Mouse (Mus musculus): Measurements from ENCODE around the gene Il4i1. TPM values are rescaled to one million over a fixed set of nuclear protein-coding genes. Genes with fewer than 3 reads are reported as not detected.

The Il4i1 gene
- 1 to 10 TPM; 1.3 to 1.8 TPM for total RNA-seq (2021)

DNA sequence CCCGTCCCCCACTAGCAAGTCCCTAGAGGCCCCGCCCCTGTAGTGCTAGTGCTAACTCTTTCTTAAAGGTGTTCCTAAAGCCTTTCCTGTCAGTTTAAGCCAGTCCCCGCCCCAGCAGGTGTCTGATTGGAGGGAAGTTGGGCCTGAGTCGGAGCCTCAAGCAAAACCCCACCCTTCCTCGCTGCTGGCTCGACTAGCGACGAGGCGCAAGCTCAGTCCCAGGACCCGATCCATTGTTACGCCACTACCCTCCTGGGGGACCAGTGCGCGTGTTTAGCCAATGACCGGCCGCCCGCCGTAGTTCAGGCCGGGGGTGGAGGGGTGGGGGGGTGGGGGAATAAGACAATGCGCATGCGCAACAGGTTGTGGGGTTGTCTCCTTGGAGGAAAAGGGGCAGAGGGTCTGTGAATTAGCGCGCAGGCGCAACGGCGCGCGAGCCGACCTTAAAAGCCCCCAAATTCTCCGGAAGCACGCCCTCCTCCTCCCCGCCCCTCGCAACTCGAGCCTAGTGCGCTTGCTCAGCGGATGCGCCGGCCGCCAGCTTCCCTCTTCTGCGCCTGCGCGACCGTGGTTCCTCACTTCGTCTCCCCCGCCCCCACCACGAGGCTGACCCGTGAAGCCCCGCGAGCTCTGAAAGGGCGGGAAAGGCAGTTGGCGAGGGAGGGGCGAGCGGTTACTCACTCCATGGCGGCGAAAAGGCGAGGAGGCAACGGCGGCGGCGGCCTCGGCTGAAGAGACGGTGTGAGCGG is at the start of gene Il4i1, which contains the start of gene Nup62:
Il4i1 (plus strand) TSS at position 667 of the 749 bp plus-strand sequence.
Nup62 (plus strand) TSS at position 368 of the 749 bp plus-strand sequence.
- peak; percentile 99 to 100 for DNase-seq
- intact Hi-C loops (cut with DNase I): loop anchor here (2.0 kb wide), 2 partner anchors 33 to 67 kb away; partner anchors contain the start of genes Akt1s1, Tbc1d17 and Vrk3

- DNase-seq: no peak
- intact Hi-C loops (cut with DNase I): no loop called here
Observed at GRCm38 (mm10) chr7:44768129-44768528, 48.1 kb upstream of the Il4i1 start.

DNA sequence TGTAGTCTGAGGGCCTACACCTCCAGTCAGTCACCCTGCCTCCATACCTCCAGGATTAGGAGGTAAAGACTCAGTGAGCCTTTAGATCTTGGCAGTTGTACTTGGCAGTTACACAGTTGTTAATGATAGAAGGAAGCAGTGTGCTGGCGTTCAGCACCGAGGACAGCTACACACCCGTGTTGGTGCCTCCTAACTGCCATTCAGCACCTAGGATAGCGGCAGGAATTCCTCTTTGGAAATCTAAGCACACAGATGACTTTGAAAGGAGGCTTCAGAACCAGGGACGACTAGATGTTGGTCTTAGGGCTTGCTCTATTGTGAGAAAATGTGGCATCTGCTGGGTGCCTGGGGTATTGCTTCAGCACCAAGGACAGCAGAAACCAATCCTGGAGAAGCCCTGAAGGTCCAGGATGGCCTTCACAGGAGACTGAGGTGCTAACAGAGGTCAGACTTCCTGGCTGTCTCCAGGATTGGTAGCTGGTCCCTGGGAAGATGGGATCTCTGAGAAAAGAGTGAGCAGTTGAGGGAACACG is 46.1 kb upstream of the Il4i1 start:
- intact Hi-C loops (cut with DNase I): loop anchor here (5.0 kb wide), 1 partner anchor 42 kb away; no protein-coding TSS in a partner anchor
- peak; percentile 85 to 91 for DNase-seq

- intact Hi-C loops (cut with DNase I): loop anchor here (5.0 kb wide), 1 partner anchor 40 kb away; no protein-coding TSS in a partner anchor
- no peak for DNase-seq
Observed at GRCm38 (mm10) chr7:44772591-44773204, 43.5 kb upstream of the Il4i1 start.

- intact Hi-C loops (cut with DNase I): no loop called here
- no peak for DNase-seq
Observed at GRCm38 (mm10) chr7:44776849-44777498, 39.2 kb upstream of the Il4i1 start.

GRCm38 (mm10) chr7:44780101-44780500 is 36.1 kb upstream of the Il4i1 start:
- intact Hi-C loops (cut with DNase I): no loop called here
- DNase-seq: no peak

DNA sequence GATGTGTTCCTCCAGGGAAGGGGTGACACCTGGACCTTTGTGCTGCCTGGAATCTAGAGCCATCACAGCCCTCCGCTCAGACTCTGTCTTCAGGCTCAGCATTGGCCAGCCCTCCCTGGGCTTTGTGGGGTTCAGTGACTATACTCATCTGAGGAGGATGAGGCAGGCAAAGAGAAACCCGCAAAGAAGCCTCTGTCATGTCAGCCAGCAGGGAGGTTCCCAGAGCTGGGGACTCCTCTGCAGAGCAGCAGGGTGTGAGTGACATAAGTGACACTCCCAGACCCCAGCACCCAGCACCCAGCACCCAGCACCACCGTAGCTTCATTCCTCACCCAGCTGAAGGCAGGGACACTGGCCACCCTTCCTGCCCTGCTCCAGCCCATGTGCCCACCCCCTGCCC is 26.7 kb upstream of the Il4i1 start:
- intact Hi-C loops (cut with DNase I): no loop called here
- DNase-seq: no peak

- no peak for DNase-seq
- intact Hi-C loops (cut with DNase I): no loop called here
Observed at GRCm38 (mm10) chr7:44790066-44790465, 26.1 kb upstream of the Il4i1 start.

DNA sequence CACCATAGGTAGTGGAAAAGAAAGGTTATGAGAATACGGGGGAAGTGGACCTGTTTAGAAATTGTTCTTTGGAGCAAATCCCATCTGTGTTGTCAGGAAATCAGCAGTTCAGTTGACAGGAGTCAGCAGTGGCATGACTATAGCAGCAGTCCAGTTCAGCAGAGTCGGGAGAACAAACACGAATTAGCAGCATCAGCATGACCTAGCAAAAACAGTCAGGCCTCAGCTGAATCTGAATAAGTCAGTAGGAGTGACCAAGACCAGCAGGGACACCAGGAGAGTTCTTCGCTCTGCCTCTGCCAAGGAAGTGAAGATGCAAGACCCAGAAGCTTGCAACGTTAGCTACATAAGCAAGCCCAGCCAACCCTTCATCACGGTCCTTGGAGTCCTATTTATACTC is 23.4 kb upstream of the Il4i1 start:
- no peak for DNase-seq
- intact Hi-C loops (cut with DNase I): no loop called here

GRCm38 (mm10) chr7:44808927-44809326 is 7.3 kb upstream of the Il4i1 start:
- no peak for DNase-seq

GRCm38 (mm10) chr7:44809466-44809865 is 6.7 kb upstream of the Il4i1 start:
- intact Hi-C loops (cut with DNase I): no loop called here
- no peak for DNase-seq

More at GRCm38 (mm10) chr7:44808927-44809326, 7.3 kb upstream of the Il4i1 start:
- intact Hi-C loops (cut with DNase I): no loop called here

DNA sequence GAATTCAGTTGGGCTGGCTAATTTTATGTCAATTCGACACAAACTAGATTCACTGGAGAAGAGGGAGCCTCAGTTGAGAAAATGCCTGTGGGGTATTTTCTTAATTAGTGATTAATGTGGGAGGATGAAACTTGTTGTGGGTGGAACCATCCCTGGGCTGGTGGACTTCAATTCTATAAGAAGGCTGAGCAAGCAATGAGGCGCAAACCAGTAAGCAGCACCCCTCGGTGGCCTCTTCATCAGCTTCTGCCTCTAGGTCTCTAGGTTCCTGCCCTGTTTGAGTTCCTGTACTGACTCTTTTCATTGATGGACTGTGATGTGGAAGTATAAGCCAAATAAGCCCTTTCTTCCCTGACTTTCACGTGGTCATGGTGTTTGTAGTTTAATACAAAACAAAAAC is 5.8 kb upstream of the Il4i1 start:
- intact Hi-C loops (cut with DNase I): loop anchor here (5.0 kb wide), 1 partner anchor 38 kb away; no protein-coding TSS in a partner anchor
- DNase-seq: no peak

DNA sequence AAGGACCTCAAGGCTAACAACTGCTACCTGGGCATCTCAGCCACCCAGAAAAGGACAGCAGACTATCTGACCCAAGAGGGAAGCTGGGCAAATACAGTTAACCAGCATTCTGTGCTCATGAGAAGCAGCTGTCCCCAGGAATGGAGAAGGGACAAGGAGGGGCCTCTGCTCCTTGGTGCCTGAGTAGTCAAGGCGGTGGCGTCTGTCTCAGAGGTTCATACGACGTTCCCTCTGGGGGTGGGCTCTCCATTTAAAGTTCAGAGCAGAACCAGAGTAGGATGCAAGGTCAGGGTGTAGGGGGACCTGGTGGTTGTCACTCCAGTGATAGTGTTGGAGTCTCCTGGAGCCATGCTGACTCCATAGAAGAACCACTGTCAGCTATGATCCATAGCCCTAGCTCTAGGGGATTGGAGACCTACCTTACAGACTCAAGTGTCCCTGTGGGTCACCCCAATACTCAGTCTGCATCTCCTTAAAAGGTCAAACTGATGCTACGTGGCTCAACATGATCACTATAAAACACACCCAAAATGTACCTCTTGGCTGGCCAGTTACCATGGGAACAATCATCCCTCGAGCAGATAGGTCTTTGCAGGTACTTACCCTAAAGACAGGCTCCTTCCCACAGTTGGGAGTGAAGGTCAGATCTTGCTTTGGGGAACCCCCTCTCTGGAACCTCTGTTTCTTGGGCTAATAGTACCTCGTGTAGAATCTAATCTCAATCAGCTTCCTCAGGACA is 5.2 kb upstream of the Il4i1 start:
- intact Hi-C loops (cut with DNase I): loop anchor here (5.0 kb wide), 1 partner anchor 39 kb away; no protein-coding TSS in a partner anchor
- no peak for DNase-seq

DNA sequence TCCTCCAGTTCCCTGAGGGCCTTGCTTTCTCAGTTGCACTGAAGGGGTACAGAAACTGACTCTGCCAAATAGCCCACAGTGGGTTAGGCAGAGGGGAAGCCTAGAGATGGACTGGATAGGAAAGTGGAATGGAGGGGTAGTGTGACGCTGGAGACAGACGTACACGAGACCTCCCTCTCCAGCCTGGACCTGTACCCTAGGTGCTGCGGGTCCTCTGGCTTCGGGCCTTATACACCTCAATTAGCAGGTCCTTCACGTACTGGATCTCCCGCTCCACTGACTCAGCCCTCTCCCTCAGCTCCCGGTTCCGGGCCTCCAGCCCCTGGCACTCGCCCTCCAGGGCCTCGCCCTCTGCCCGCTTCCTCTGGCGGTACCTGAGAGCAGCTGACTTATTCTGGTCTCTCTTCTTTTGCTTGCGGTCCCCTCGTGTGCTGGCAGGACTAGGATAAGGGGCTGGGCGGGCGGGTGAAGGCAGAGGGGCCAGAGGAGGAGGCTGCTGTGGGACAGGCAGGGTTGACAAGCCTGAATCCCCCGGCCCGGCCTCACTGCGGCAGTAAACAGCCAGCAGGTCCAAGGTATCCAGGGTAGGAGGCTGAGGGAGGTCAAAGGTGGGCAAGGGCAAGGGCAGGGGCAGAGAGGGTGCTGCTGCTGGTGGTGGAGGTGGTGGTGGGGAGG is 3.4 kb upstream of the Il4i1 start:
- no peak for DNase-seq
- intact Hi-C loops (cut with DNase I): loop anchor here (5.0 kb wide), 1 partner anchor 40 kb away; no protein-coding TSS in a partner anchor

GRCm38 (mm10) chr7:44813985-44814384 is 2.2 kb upstream of the Il4i1 start:
- intact Hi-C loops (cut with DNase I): loop anchor here (5.0 kb wide), 1 partner anchor 42 kb away; no protein-coding TSS in a partner anchor
- no peak for DNase-seq

DNA sequence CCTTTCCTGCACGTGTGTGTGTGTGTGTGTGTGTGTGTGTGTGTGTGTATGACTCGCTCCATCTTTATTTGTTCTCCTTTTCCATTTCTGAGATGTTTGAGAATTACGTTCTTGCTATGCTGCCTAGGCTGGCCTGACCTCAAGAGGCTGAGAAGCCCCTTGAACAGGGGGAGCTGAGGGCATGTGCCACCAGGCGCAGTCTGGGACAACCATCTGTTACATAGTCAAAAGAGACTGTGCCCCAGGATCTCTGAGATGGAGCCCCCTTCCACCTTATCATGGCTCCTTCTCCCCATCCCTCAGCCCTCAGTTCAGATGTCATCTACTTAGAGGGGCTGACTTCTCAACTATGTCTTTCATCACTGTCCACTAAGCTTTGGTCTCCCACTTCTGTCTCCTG is 1.8 kb upstream of the Il4i1 start:
- DNase-seq: no peak
- intact Hi-C loops (cut with DNase I): loop anchor here (5.0 kb wide), 1 partner anchor 42 kb away; no protein-coding TSS in a partner anchor

DNA sequence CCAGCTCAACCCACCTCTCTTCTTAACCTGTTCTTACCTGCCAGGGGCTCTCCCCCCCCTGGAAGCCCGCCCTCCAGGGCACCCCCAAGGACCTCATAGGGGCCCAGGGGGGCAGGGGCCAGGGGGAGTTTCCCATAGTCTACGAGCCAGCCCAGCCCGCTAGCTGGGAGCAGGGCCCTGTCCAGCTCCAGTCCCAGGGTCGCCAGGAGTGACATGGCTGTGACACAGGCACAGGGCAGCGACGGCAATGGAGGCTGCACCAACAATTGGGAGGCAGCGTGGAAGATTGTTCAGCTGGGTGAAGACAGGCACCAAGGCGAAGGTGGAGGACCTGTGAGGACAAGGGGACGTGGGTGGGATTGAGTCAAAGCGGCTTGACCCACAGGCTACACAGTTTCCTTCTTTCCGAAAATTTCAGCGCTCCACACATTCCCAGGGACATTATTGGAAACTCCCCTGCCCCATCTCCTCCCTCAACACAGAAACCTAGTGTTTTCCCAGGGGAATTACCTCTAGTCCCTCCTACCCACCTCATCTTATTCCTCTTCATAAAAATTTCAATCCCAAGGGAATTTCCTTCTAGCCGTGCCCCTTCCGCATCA is 1.1 kb upstream of the Il4i1 start:
- DNase-seq: no peak
- intact Hi-C loops (cut with DNase I): loop anchor here (5.0 kb wide), 1 partner anchor 43 kb away; no protein-coding TSS in a partner anchor

DNA sequence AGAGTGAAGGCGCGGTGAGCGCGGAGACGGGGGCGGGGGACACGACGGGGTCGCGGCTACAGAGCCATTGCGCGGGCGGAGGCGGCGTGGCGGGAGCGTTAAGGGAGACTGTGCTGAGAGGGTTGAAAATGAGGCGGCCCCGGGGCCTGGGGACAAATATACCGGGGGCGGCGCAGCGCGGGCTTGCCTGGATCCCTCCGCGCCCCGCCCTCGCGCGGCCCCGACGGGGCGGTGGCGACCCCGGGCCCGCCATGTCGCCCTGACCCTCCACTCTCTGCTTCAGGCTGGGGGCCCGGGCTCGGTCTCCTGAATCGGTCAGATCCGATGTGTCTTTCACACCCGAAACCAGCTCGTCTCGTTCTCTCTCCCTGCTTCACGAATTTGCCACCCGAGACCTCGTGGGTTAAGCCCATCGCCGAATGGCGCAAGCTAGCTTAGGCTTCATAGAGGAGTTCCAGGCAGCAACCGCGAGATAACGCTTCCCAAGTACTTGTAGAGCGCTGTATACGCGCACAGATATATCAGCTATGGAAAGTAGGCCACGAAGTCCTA is 359 bp downstream of the Il4i1 start, which contains the start of gene Atf5:
Atf5 (minus strand) TSS at position 189 of the 552 bp plus-strand sequence.
- intact Hi-C loops (cut with DNase I): loop anchor here (2.0 kb wide), 2 partner anchors 32 to 68 kb away; partner anchors contain the start of genes Akt1s1, Tbc1d17 and Vrk3
- peak; percentile 82 to 83 for DNase-seq

All from heart, postnatal 10 days (tissue).